Mouse (Mus musculus): ENCODE measurements around the gene Itgb4.

DNA sequence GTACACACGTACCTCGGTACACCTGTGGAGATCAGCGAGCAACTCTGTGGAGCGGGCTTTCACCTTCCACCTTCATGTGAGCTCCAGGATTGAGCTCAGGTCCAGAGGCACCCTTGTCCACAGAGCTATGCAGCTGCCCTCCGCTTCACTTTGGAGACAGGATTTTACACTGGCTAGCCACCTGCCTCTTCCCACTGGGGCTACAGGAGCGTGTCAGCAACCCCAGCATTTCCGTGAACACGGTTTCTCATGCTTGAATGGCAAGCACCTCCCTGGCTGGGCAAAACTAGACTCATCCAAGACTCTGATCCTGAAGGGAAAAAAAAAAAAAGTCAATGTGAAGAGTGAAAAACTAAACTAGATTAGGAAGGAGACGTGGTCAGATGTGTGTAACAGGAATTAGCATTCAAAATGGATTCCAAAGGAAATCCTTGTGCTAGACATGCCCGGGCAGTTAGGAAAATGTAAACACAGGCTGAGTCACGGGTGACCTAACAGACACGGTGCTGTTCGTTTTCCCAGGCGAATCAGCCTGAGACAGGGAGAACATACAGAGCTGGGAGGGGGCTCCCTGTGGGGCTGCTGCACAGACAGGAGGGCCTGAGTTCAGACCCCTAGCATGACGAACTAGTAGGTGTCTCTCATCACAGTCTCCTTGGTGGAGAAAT, 4.4 kb upstream of the Itgb4 start:
- TF ChIP-seq CTCF (IDR thresholded peaks at IDR 0.05; ENCODE audit: low read depth) (no peak), EP300 (IDR thresholded peaks at IDR 0.05; ENCODE audit: low read depth) (no peak)

Measured in liver, embryonic 14.5 days (tissue).